Mouse (Mus musculus) CH12.LX (cell line): ENCODE data around the gene Rpl36a. TPM values are rescaled to one million over a fixed set of nuclear protein-coding genes. Genes with fewer than 3 reads are reported as not detected.

Experiments
- DNase-seq: peaks from one replicate; pipeline ENCODE4 v3.0.0-alpha.2; 2013; ENCODE audit errors: extremely low read depth
- H3K27ac ChIP-seq: 2 replicates; pipeline ENCODE4 v1.5.1; 2012; ENCODE audit warnings: low read depth, mild to moderate bottlenecking, control low read depth, moderate library complexity; ENCODE audit not compliant: insufficient read depth
- H3K27me3 ChIP-seq: replicated peaks from 2 replicates; pipeline ENCODE3; 2012; ENCODE audit warnings: inconsistent platforms
- H3K36me3 ChIP-seq, 2 experiments: replicated peaks in 1 of 2; 2 replicates each; pipeline versions ENCODE3 to v1.6.1; 2012; ENCODE audit warnings: inconsistent platforms in 1 of 2, low read length in 1 of 2, mild to moderate bottlenecking in 1 of 2, mixed read lengths in 1 of 2, moderate library complexity in 1 of 2; ENCODE audit not compliant: control insufficient read depth in 1 of 2, insufficient read depth in 1 of 2
- H3K4me1 ChIP-seq, 2 experiments: 2 replicates each; pipeline ENCODE4 v1.6.1; 2012; ENCODE audit warnings: inconsistent platforms in 1 of 2, moderate library complexity in 1 of 2; ENCODE audit not compliant: insufficient read depth in 2 of 2, control insufficient read depth in 1 of 2
- H3K4me2 ChIP-seq: 2 replicates; pipeline ENCODE4 v1.6.1; 2012; ENCODE audit warnings: low read depth, mild to moderate bottlenecking, control low read depth; ENCODE audit not compliant: poor library complexity, insufficient read depth, severe bottlenecking
- H3K4me3 ChIP-seq, 3 experiments: fragments of 150-350 bp in 1 of 3; sonication (generic) in 1 of 3; replicated peaks in 1 of 3; 2 replicates each; pipeline versions ENCODE3 to v1.5.1; 2011 to 2012; ENCODE audit warnings: low read depth in 2 of 3, low read length in 2 of 3, mild to moderate bottlenecking in 2 of 3, moderate library complexity in 2 of 3, control low read depth in 1 of 3, improper control_type of control experiment in 1 of 3, inconsistent platforms in 1 of 3, mixed read lengths in 1 of 3; ENCODE audit not compliant: poor library complexity in 1 of 3
- H3K79me2 ChIP-seq: replicated peaks from 2 replicates; pipeline ENCODE4 v1.6.1; 2012; ENCODE audit warnings: mild to moderate bottlenecking, moderate library complexity; ENCODE audit not compliant: control insufficient read depth, poor library complexity, insufficient read depth, severe bottlenecking; ENCODE audit errors: extremely low read depth
- H3K9ac ChIP-seq: 2 replicates; pipeline ENCODE4 v1.6.1; 2012; ENCODE audit warnings: low read depth, mild to moderate bottlenecking, control low read depth, moderate library complexity; ENCODE audit not compliant: insufficient read depth
- H3K9me3 ChIP-seq: replicated peaks from 2 replicates; pipeline ENCODE3; 2012; ENCODE audit warnings: low read length, inconsistent platforms, mixed read lengths
- CTCF ChIP-seq, 2 experiments: IDR thresholded peaks in 1 of 2; conservative IDR thresholded peaks in 1 of 2; 2 replicates each; pipeline ENCODE4 v1.5.1; 2011 to 2012; ENCODE audit warnings: low read depth in 2 of 2, low read length in 2 of 2, improper control_type of control experiment in 1 of 2, inconsistent platforms in 1 of 2, mild to moderate bottlenecking in 1 of 2, moderate library complexity in 1 of 2
- E2F4 ChIP-seq: IDR thresholded peaks from 2 replicates; pipeline ENCODE4 v1.6.1; 2011; ENCODE audit warnings: low read depth, low read length, improper control_type of control experiment; ENCODE audit not compliant: insufficient replicate concordance
- ELF1 ChIP-seq: IDR thresholded peaks from 2 replicates; pipeline ENCODE4 v1.6.1; 2014; ENCODE audit warnings: low read depth, mild to moderate bottlenecking, inconsistent platforms, low read length, improper control_type of control experiment
- EP300 ChIP-seq: IDR thresholded peaks from 2 replicates; pipeline ENCODE4 v1.6.1; 2011; ENCODE audit warnings: low read length, improper control_type of control experiment
- ETS1 ChIP-seq: conservative IDR thresholded peaks from 2 replicates; pipeline ENCODE4 v1.6.1; 2012; ENCODE audit warnings: low read depth, mild to moderate bottlenecking, inconsistent platforms, low read length, improper control_type of control experiment, moderate library complexity
- KAT2A ChIP-seq: IDR thresholded peaks from 2 replicates; pipeline ENCODE4 v1.6.1; 2012; ENCODE audit warnings: low read length, improper control_type of control experiment, inconsistent platforms; ENCODE audit not compliant: insufficient replicate concordance
- NRF1 ChIP-seq: IDR thresholded peaks from 2 replicates; pipeline ENCODE4 v1.6.1; 2014; ENCODE audit warnings: low read depth, mild to moderate bottlenecking, inconsistent platforms, low read length, improper control_type of control experiment, moderate library complexity
- POLR2AphosphoS2 ChIP-seq: IDR thresholded peaks from 2 replicates; pipeline ENCODE4 v1.6.1; 2011; ENCODE audit warnings: low read depth, low read length, improper control_type of control experiment
- RAD21 ChIP-seq: IDR thresholded peaks from 2 replicates; pipeline ENCODE4 v1.6.1; 2011; ENCODE audit warnings: low read depth, mild to moderate bottlenecking, low read length, improper control_type of control experiment, moderate library complexity
- USF1 ChIP-seq: IDR thresholded peaks from 2 replicates; pipeline ENCODE4 v1.6.1; 2014; ENCODE audit warnings: low read depth, mild to moderate bottlenecking, inconsistent platforms, low read length, improper control_type of control experiment
- USF2 ChIP-seq: conservative IDR thresholded peaks from 2 replicates; pipeline ENCODE4 v1.6.1; 2011; ENCODE audit warnings: low read depth, low read length, improper control_type of control experiment
- ZNF384 ChIP-seq: IDR thresholded peaks from 2 replicates; pipeline ENCODE4 v1.6.1; 2012; ENCODE audit warnings: low read depth, low read length, improper control_type of control experiment, inconsistent platforms
- dilution Hi-C: fragments of 300-500 bp; cut with MboI; formaldehyde crosslinking; loops from 2 replicates; pipeline ENCODE4 v1.14.3; 2020; ENCODE audit warnings: low sequenced_read_pairs; ENCODE audit not compliant: extremely low pct_unique_long_range_greater_than_20kb, extremely low pct_ligation_motif_present
- in situ Hi-C: fragments of 300-500 bp; cut with MboI; formaldehyde crosslinking; loops from 3 replicates; pipeline ENCODE4 v1.14.3; 2019; ENCODE audit warnings: low sequenced_read_pairs, low pct_ligation_motif_present, low pct_unique_long_range_greater_than_20kb, mixed read lengths
- polyA plus RNA-seq: library from polyadenylated mRNA; unstranded; fragments of >175 nt; gene quantifications from 2 replicates; pipeline ENCODE4 v1.2.1, GENCODE M21; 2012; ENCODE audit warnings: low read depth; ENCODE audit not compliant: insufficient read length
- total RNA-seq, 2 experiments: library from RNA; depleted of rRNA; stranded (reverse); fragments of 300-350 nt in 1 of 2; fragments of >200 nt in 1 of 2; gene quantifications; 2 replicates each; pipeline ENCODE4 v1.2.3; 2012 to 2014

Gene Rpl36a
- total and polyA plus RNA-seq, 3 experiments: 869 to 2,800 (median 2,352) TPM

GRCm38 (mm10) chrX:134612285-134612959 is 27.0 kb downstream of the Rpl36a start:
- in situ Hi-C loops: no loop called here
- H3K27ac ChIP-seq: no peak overlapping the region
- no peaks in the 10 kb centered on the region for H3K79me2 ChIP-seq
- peak overlapping the region; percentile 40; the same call in 1 of the 2 replicates for H3K4me2 ChIP-seq
- DNase-seq: no peak
- H3K4me3 ChIP-seq: peak overlapping the region in 1 of 3 experiments; percentile 21
- no peak for TF ChIP-seq USF1
- TF ChIP-seq EP300: no peak
- TF ChIP-seq E2F4: no peak
- 0 out of 2 replicates have a peak, but pooled peaks have one; percentile 17 for TF ChIP-seq ELF1
- no peak for TF ChIP-seq ETS1
- TF ChIP-seq NRF1: no peak
- no peak for TF ChIP-seq ZNF384
- TF ChIP-seq KAT2A: no peak
- no peaks in the 10 kb centered on the region for H3K27me3 ChIP-seq
- no peaks in the 10 kb centered on the region for H3K9me3 ChIP-seq
- peaks cover 5% of the 10 kb centered on the region in 2 experiments for H3K36me3 ChIP-seq
- dilution Hi-C loops: no loop called here
- peaks cover 0 to 4% of the 10 kb centered on the region in 2 experiments; a peak in 1 of 4 replicates for H3K4me1 ChIP-seq
- peak overlapping the region; percentile 45; the same call in 1 of the 2 replicates for H3K9ac ChIP-seq

DNA sequence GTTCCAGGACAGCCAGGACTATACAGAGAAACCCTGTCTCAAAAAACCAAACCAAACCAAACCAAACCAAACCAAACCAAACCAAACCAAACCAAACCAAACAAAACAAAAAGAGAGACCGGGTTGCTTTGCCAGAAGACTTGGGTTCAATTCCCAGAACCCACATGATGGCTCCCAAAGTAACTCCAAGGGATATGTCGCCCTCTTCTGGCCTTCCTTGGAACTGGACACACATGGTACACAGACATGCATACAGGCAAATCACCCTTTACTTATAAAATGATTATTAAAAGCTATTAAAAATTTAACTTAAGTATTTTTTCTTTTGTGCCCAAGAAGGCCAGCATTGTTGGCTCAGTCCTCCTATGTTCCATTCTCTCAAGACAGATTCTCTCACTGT is 28.9 kb downstream of the Rpl36a start:
- Histone ChIP-seq H3K27me3 (no peaks in the 10 kb centered on the region), H3K36me3 (no peaks in the 10 kb centered on the region), H3K79me2 (no peaks in the 10 kb centered on the region), H3K27ac (no peak overlapping the region), H3K4me2 (no peak overlapping the region), H3K9ac (no peak overlapping the region), H3K9me3 (no peaks in the 10 kb centered on the region), H3K4me3 (no peak overlapping the region), H3K4me1 (peaks cover 0 to 4% of the 10 kb centered on the region in 2 experiments; a peak in 1 of 4 replicates)
- in situ Hi-C loops: no loop called here
- TF ChIP-seq CTCF (conservative IDR thresholded peaks at IDR 0.05 in 1 of 2, IDR thresholded peaks at IDR 0.05 in 1 of 2; ENCODE audit: low read depth in 2 of 2, low read length in 2 of 2): peak in 1 of 2 experiments; percentile 43; a peak in 2 of 4 replicates
- TF ChIP-seq RAD21: peak; percentile 29
- no peak for TF ChIP-seq USF2
- no peak for DNase-seq
- dilution Hi-C loops: no loop called here

DNA sequence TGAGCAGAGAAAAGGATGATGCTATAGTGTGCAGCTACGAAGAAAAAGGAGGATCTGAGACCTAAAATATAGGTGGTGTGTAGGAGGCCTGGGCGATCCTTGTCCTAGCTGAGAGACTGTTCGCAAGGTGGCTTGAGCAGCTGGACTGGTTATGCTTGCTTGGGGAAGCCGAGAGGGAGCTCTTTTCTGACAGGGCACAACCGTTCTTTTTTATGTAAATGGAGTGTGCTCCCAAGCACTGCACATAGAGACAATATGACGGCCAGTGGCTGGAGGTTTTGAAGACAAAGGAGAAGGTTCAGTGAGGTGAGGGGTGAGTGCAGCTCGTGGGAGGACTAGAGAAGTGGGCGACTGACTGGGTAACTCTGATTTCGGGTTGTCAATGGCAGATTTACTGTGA is 34.2 kb downstream of the Rpl36a start:
- Histone ChIP-seq H3K27ac (no peak overlapping the region), H3K27me3 (no peaks in the 10 kb centered on the region), H3K36me3 (no peaks in the 10 kb centered on the region), H3K4me2 (no peak overlapping the region), H3K4me1 (no peaks in the 10 kb centered on the region), H3K4me3 (no peak overlapping the region), H3K79me2 (no peaks in the 10 kb centered on the region), H3K9me3 (no peaks in the 10 kb centered on the region), H3K9ac (no peak overlapping the region)
- no peak for DNase-seq
- TF ChIP-seq POLR2AphosphoS2: no peak
- in situ Hi-C loops: no loop called here
- dilution Hi-C loops: no loop called here
